Mouse (Mus musculus) CH12.LX (cell line): ENCODE data around the gene Lmtk2.

Source experiments
- CTCF ChIP-seq, 2 experiments: IDR thresholded peaks in 1 of 2; conservative IDR thresholded peaks in 1 of 2; 2 replicates each; pipeline ENCODE4 v1.5.1; 2011 to 2012; ENCODE audit warnings: low read depth in 2 of 2, low read length in 2 of 2, improper control_type of control experiment in 1 of 2, inconsistent platforms in 1 of 2, mild to moderate bottlenecking in 1 of 2, moderate library complexity in 1 of 2
- E2F4 ChIP-seq: IDR thresholded peaks from 2 replicates; pipeline ENCODE4 v1.6.1; 2011; ENCODE audit warnings: low read depth, low read length, improper control_type of control experiment; ENCODE audit not compliant: insufficient replicate concordance
- EP300 ChIP-seq: IDR thresholded peaks from 2 replicates; pipeline ENCODE4 v1.6.1; 2011; ENCODE audit warnings: low read length, improper control_type of control experiment
- IRF4 ChIP-seq: IDR thresholded peaks from 2 replicates; pipeline ENCODE4 v1.6.1; 2014; ENCODE audit warnings: low read depth, mild to moderate bottlenecking, inconsistent platforms, low read length, improper control_type of control experiment
- MXI1 ChIP-seq: IDR thresholded peaks from 2 replicates; pipeline ENCODE4 v1.6.1; 2011; ENCODE audit warnings: mild to moderate bottlenecking, low read depth, low read length, improper control_type of control experiment
- POLR2A ChIP-seq: IDR thresholded peaks from 2 replicates; pipeline ENCODE4 v1.6.1; 2011; ENCODE audit warnings: low read depth, mild to moderate bottlenecking, improper control_type of control experiment, low read length
- ZC3H11A ChIP-seq: IDR thresholded peaks from 2 replicates; pipeline ENCODE4 v1.6.1; 2012; ENCODE audit warnings: low read depth, mild to moderate bottlenecking, inconsistent platforms, low read length, improper control_type of control experiment
- ZKSCAN1 ChIP-seq: IDR thresholded peaks from 2 replicates; pipeline ENCODE4 v1.6.1; 2012; ENCODE audit warnings: low read depth, inconsistent platforms, low read length, improper control_type of control experiment, borderline replicate concordance

GRCm38 (mm10) chr5:144082006-144082405 is 18.2 kb upstream of the Lmtk2 start:
- TF ChIP-seq POLR2A (no peak), CTCF (conservative IDR thresholded peaks at IDR 0.05 in 1 of 2, IDR thresholded peaks at IDR 0.05 in 1 of 2; ENCODE audit: low read depth in 2 of 2, low read length in 2 of 2) (no peak), E2F4 (no peak), ZC3H11A (no peak), ZKSCAN1 (no peak), EP300 (no peak), MXI1 (no peak), IRF4 (no peak)
